Mouse (Mus musculus) liver, embryonic 13.5 days (tissue): ENCODE results near the gene Mettl7b. TPM values are rescaled to one million over a fixed set of nuclear protein-coding genes. Genes with fewer than 3 reads are reported as not detected.

Experiments used
- ATAC-seq: fragments of 200-750 bp; cut with Nextera tagmentation; 2 replicates; pipeline ENCODE4 v1.8.0; 2017; ENCODE audit warnings: low read depth, mild to moderate bottlenecking, moderate number of reproducible peaks, moderate library complexity
- DNase-seq: peaks from one replicate; pipeline ENCODE4 v3.0.0; 2022
- H3K27ac ChIP-seq: fragments of 300-500 bp; sonication (generic); 2 replicates; pipeline ENCODE4 v1.5.1; 2015; ENCODE audit warnings: moderate library complexity, mild to moderate bottlenecking, inconsistent platforms
- H3K27me3 ChIP-seq: fragments of 300-500 bp; sonication (generic); 2 replicates; pipeline ENCODE4 v1.6.1; 2015; ENCODE audit warnings: mild to moderate bottlenecking, inconsistent platforms
- H3K36me3 ChIP-seq: fragments of 300-500 bp; sonication (generic); 2 replicates; pipeline ENCODE4 v1.6.1; 2015; ENCODE audit warnings: mild to moderate bottlenecking, inconsistent platforms
- H3K4me1 ChIP-seq: fragments of 300-500 bp; sonication (generic); replicated peaks from 2 replicates; pipeline ENCODE4 v1.6.1; 2015; ENCODE audit warnings: inconsistent platforms
- H3K4me2 ChIP-seq: fragments of 300-500 bp; sonication (generic); 2 replicates; pipeline ENCODE4 v1.6.1; 2015; ENCODE audit warnings: inconsistent platforms, mild to moderate bottlenecking, moderate library complexity
- H3K4me3 ChIP-seq: fragments of 300-500 bp; sonication (generic); replicated peaks from 2 replicates; pipeline ENCODE4 v1.5.1; 2015; ENCODE audit warnings: mild to moderate bottlenecking, inconsistent platforms
- H3K9ac ChIP-seq: fragments of 300-500 bp; sonication (generic); 2 replicates; pipeline ENCODE4 v1.6.1; 2015; ENCODE audit warnings: mild to moderate bottlenecking, inconsistent platforms
- H3K9me3 ChIP-seq: fragments of 300-500 bp; sonication (generic); replicated peaks from 2 replicates; pipeline ENCODE4 v1.6.1; 2016; ENCODE audit warnings: inconsistent platforms
- WGBS: fragments of 180-500 bp; shearing (Covaris S2); methylation state at CpG from one replicate; pipeline ENCODE4 v1.1.7; 2015; ENCODE audit not compliant: insufficient replicate concordance; 5-methylcytosine and 5-hydroxymethylcytosine counted together
- polyA plus RNA-seq: library from polyadenylated mRNA; unstranded; fragments of >200 nt; fragmentation: Nextera tagmentation; extraction: Ambion mirVana; gene quantifications from 2 replicates; pipeline ENCODE4 v1.2.1, GENCODE M21; 2015

Gene Mettl7b
- polyA plus RNA-seq, 1 experiment from 2014 or later = not detected

DNA sequence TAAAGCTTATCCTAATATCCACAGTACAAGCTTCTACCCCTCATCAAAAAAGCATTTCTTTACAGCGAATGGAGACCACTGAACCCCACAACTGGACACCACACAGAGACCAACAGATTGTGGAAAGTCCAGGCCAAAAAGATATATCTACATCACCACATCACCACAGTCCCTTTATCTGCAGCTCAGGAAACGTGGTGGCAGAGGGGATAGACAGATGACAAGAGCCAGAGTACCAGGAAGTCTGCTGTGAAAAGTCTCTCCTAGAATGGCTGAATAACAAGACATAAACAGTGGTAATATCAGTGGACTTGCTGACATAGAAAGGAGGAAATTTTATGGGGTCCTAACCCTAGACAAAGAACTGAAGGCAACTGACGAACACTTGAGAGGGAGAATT lies 15.6 kb upstream of the Mettl7b start:
- no peak for DNase-seq
- H3K4me3 ChIP-seq = no peak overlapping the region
- H3K36me3 ChIP-seq = no peaks in the 10 kb centered on the region
- H3K9me3 ChIP-seq = no peaks in the 10 kb centered on the region
- ATAC-seq = no peak
- WGBS = 18% methylated on average over 3 of the region's 3 CpGs
- H3K27me3 ChIP-seq = no peaks in the 10 kb centered on the region
- no peak overlapping the region for H3K9ac ChIP-seq
- no peaks in the 10 kb centered on the region for H3K4me1 ChIP-seq
- no peak overlapping the region for H3K27ac ChIP-seq
- H3K4me2 ChIP-seq = no peak overlapping the region

DNA sequence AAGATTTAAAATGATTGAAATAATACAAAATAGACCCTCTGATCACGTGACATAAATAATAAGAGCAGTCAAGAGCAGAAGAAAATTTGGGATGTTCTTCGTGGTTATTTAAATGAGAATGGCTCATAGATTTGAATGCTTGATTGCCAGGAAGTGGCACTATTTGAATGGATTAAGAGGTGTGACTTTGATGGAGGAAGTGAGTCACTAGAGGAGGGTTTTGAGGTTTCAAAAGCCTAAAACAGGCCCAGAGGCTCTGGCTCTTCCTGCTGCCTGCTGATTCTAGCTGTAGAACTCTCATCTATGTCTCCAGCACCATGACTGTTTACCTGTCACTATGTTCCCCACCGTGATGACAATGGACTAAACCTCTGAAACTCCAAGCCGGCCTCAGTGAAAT lies 12.1 kb upstream of the Mettl7b start:
- Histone ChIP-seq H3K9me3 (no peaks in the 10 kb centered on the region), H3K27ac (no peak overlapping the region), H3K4me1 (no peaks in the 10 kb centered on the region), H3K4me2 (no peak overlapping the region), H3K9ac (no peak overlapping the region), H3K27me3 (0 out of 2 replicates have a peak, but pooled peaks cover 8% of the 10 kb centered on the region), H3K36me3 (no peaks in the 10 kb centered on the region), H3K4me3 (no peak overlapping the region)
- DNase-seq (no peak), ATAC-seq (no peak)
- 55% methylated on average over 4 of the region's 4 CpGs for WGBS

DNA sequence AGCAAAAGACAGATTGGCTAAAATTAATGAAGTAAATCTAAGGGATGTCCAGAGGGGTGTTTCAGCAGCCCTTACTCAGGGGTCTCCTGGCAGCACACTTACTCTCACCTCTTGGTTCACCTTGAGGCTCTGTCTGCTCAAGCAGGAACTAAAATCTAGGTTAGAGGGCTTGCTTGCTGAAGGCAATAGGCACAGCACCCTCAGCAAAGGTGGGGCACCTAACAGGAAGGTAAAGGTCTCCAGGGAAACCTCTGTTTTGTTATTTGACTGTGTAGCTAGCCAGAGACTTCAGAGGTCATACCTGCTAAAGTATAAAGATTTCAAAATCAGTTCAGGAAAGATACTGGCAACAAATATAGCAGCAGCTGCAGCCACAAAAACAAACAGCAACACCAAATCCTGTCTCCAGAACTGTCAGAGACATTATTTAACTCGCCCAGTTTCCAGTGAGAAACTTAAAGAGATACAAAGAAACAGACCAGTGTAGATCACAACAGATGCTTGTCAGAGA lies 10.0 kb upstream of the Mettl7b start:
- ATAC-seq = no peak

DNA sequence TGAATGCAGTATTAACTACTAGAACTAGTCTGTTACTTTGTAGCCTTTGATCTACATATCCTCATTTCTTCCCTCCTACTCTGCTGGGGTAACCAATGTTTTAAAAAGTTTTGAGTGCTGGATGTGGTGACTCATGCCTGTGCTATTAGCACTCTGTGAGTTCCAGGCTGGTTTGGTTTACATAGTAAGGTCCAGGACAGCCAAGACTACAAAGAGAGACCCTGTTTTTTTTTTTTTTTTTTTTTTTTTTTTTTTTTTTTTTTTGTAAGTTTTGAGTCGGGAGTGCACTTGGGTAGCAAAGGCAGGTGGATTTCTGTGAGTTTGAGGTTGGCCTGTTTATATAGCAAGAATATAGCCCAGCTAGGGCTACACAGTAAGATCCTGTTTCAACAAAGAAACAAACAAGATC lies 7.6 kb upstream of the Mettl7b start:
- Histone ChIP-seq H3K36me3 (no peaks in the 10 kb centered on the region), H3K4me1 (0 out of 2 replicates have a peak, but pooled peaks cover 3% of the 10 kb centered on the region), H3K4me2 (no peak overlapping the region), H3K9me3 (no peaks in the 10 kb centered on the region), H3K27me3 (peaks cover 8% of the 10 kb centered on the region; the same call in 1 of the 2 replicates), H3K27ac (no peak overlapping the region), H3K4me3 (no peak overlapping the region), H3K9ac (no peak overlapping the region)
- DNase-seq = no peak
- ATAC-seq = no peak
- 22% methylated on average over 1 of the region's 1 CpGs for WGBS

More for the DNA sequence above, 10.0 kb upstream of the Mettl7b start:
- H3K4me1 ChIP-seq = no peaks in the 10 kb centered on the region
- H3K9ac ChIP-seq = no peak overlapping the region
- H3K27ac ChIP-seq = no peak overlapping the region
- no peak overlapping the region for H3K4me2 ChIP-seq
- no peaks in the 10 kb centered on the region for H3K9me3 ChIP-seq
- no peak for DNase-seq
- no peak overlapping the region for H3K4me3 ChIP-seq
- no peaks in the 10 kb centered on the region for H3K36me3 ChIP-seq
- 0 out of 2 replicates have a peak, but pooled peaks cover 8% of the 10 kb centered on the region for H3K27me3 ChIP-seq
- 26% methylated on average over 1 of the region's 1 CpGs for WGBS

DNA sequence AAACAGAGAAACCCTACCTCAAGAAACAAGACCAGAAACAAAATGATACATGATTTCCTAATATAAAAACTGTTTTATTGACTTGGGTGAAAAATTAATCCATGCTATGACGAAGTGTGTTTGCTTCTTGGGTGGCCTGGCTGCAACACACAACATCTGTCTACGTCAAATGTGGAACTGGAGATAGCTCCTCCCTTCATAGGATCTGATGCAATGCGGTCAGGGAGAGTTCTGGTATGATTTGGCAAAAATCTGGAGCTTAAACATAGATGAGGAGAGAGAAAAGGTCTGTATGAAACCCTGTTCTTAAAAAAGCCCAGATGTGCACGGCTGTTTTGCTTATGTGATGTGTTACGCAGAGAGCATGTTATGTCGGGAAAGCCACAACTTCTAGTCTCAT lies 5.1 kb upstream of the Mettl7b start:
- H3K9me3 ChIP-seq = no peaks in the 10 kb centered on the region
- peaks cover 12% of the 10 kb centered on the region; the same call in 1 of the 2 replicates for H3K27me3 ChIP-seq
- no peak overlapping the region for H3K4me3 ChIP-seq
- no peak overlapping the region for H3K4me2 ChIP-seq
- H3K9ac ChIP-seq = no peak overlapping the region
- DNase-seq (no peak), ATAC-seq (no peak)
- H3K4me1 ChIP-seq = 0 out of 2 replicates have a peak, but pooled peaks cover 3% of the 10 kb centered on the region
- WGBS = 62% methylated on average over 6 of the region's 6 CpGs
- no peaks in the 10 kb centered on the region for H3K36me3 ChIP-seq
- H3K27ac ChIP-seq = no peak overlapping the region

DNA sequence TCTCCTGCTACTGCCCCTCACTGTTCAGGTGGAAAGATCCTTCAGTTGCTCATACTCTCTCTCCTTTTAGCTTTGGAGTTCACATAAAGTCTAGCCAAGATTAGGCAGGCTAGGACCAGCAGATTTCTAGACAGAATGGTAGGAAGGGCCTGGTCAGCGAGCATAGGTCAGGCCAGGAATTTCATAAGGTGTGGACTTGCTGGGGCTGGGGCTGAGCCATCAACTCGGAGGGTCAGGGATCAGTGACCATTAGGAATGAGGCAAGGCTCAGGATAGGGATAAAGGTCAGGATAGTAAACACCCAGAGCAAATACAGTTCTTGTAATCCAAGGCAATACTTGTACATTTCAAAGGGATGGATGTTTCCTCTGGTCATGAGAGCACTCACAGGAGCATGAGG lies 4.2 kb upstream of the Mettl7b start:
- 46% methylated on average over 2 of the region's 2 CpGs for WGBS

DNA sequence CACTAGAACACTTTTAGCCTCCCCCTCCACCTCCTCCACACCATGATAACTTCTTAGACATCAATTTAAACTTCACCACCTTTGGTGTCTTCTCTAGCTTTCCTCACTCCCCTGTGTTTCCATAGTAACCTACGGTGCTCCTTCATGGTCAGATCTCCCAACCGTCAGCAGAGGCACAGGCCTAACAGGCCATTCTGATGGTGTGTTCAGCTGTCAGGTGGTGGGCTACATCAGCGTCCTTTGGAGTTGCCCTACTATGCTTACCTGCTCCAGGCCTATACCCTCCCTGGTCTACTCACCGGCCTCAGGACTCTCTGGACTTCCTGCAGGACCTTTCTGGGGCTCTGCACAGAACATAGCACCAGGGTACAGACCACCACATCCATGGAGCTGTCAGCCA lies 646 bp downstream of the Mettl7b start:
- Histone ChIP-seq H3K9me3 (no peaks in the 10 kb centered on the region), H3K27ac (no peak overlapping the region), H3K4me3 (no peak overlapping the region), H3K9ac (no peak overlapping the region), H3K4me2 (no peak overlapping the region), H3K27me3 (peaks cover 41% of the 10 kb centered on the region), H3K4me1 (no peaks in the 10 kb centered on the region), H3K36me3 (no peaks in the 10 kb centered on the region)
- no peak for DNase-seq
- 51% methylated on average over 4 of the region's 4 CpGs for WGBS
- ATAC-seq = no peak

More for the DNA sequence above, 4.2 kb upstream of the Mettl7b start:
- DNase-seq (no peak), ATAC-seq (peak; percentile 85)
- H3K9ac ChIP-seq = no peak overlapping the region
- peaks cover 15% of the 10 kb centered on the region for H3K27me3 ChIP-seq
- H3K27ac ChIP-seq = no peak overlapping the region
- H3K4me2 ChIP-seq = no peak overlapping the region
- H3K4me1 ChIP-seq = 0 out of 2 replicates have a peak, but pooled peaks cover 3% of the 10 kb centered on the region
- no peaks in the 10 kb centered on the region for H3K36me3 ChIP-seq
- H3K4me3 ChIP-seq = no peak overlapping the region
- no peaks in the 10 kb centered on the region for H3K9me3 ChIP-seq

DNA sequence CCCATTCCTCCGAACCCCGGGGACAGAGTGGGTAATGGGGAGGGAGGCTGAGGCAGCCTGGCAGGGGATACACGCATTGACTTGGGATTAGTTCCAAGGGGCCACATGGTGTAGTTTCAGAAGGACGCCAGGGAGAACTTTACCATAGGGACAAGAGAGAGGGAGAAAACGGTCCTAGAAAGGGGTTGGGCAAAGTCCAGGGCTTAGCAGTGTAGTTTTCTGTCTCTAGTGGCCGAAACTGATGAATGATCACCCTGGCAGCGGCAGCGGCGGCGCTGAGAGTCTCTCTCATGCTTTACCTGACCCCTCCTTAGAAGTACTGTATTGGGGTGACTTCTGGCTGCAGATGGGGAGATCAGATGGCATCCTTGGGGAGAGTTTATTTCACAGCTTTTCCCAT lies 2.4 kb downstream of the Mettl7b start:
- ATAC-seq (no peak), DNase-seq (no peak)
- H3K4me2 ChIP-seq = no peak overlapping the region
- peaks cover 47% of the 10 kb centered on the region for H3K27me3 ChIP-seq
- H3K9me3 ChIP-seq = no peaks in the 10 kb centered on the region
- H3K4me3 ChIP-seq = no peak overlapping the region
- H3K27ac ChIP-seq = no peak overlapping the region
- no peak overlapping the region for H3K9ac ChIP-seq
- WGBS = 62% methylated on average over 10 of the region's 10 CpGs
- no peaks in the 10 kb centered on the region for H3K4me1 ChIP-seq
- no peaks in the 10 kb centered on the region for H3K36me3 ChIP-seq

DNA sequence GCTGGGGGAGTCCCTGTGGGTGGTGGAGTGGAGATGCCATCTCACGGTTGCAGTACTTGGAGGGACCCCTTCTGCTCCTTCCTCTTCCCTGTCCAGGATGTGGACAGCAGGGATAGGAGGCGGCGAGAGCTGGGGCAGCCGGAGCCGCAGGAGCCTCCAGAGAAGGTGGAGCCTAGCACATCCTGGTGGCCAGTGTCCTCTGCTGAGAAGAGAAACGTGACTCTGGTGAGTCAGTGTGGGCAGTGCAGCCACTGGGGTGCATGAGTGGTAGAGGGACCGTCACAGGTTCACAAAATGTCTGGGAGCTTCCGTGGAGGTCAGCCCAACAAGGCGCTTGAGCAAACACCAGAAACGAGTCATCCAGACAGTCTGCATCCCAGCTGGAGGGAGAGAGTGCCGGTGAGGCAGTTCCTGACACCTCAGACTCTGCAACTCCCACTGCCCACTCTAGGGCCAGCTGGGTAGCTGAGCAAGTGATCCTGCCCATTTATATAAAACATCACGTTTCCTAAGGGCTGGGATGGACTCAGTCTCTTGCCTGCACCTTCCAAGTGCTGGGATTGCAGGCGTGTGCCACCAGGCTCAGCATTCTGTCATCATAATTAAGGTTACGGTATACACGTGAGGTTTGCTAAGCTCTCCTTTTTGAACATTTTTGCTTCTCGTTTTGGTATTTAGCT lies 10.4 kb downstream of the Mettl7b start:
- Histone ChIP-seq H3K27me3 (peaks cover 34% of the 10 kb centered on the region), H3K4me2 (no peak overlapping the region), H3K4me1 (no peaks in the 10 kb centered on the region), H3K27ac (no peak overlapping the region), H3K36me3 (no peaks in the 10 kb centered on the region), H3K4me3 (no peak overlapping the region), H3K9ac (no peak overlapping the region), H3K9me3 (no peaks in the 10 kb centered on the region; the same call in 1 of the 2 replicates)
- ATAC-seq (0 out of 2 replicates have a peak, but pooled peaks have one; percentile 7), DNase-seq (no peak)
- WGBS = 44% methylated on average over 16 of the region's 16 CpGs

DNA sequence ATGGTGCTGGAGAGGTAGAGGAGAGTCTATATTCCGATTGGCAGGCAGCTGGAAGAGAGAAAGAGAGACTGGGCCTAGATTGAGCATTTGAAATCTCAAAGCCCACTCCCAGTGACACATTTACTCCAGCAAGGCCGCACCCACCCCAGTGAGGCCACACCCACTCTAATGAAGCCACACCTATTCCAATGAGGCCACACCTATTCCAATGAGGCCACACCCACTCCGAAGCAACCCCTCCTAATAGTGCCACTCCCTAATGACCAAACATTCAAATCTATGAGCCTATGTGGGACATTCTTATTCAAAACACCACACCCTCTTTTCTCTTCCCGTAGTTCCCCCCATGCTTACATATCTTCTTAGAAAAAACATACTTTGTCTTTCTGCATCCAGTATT lies 13.3 kb downstream of the Mettl7b start:
- H3K4me3 ChIP-seq = no peak overlapping the region
- H3K4me1 ChIP-seq = no peaks in the 10 kb centered on the region
- no peak overlapping the region for H3K27ac ChIP-seq
- ATAC-seq (no peak), DNase-seq (no peak)
- 68% methylated on average over 4 of the region's 4 CpGs for WGBS
- H3K36me3 ChIP-seq = no peaks in the 10 kb centered on the region
- no peaks in the 10 kb centered on the region; the same call in 1 of the 2 replicates for H3K9me3 ChIP-seq
- no peak overlapping the region for H3K9ac ChIP-seq
- no peak overlapping the region for H3K4me2 ChIP-seq
- H3K27me3 ChIP-seq = peaks cover 37% of the 10 kb centered on the region

DNA sequence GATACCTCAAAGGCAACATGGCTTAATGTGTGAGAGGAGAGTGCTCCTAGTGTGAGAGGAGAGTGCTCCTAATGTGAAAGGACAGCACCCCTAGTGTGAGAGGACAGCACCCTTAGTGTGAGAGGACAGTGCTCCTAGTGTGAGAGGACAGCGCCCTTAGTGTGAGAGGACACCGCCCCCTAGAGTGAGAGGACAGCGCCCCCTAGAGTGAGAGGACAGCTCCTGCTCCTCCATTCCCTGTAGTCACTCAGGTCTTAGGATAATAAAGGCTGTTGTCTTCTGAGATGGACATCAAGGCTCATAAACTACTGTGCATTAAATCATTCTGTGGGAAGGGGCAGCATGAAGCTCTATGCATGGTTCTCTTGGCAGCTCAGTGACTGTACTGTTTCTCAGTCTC lies 15.1 kb downstream of the Mettl7b start:
- no peak for ATAC-seq
- Histone ChIP-seq H3K9me3 (no peaks in the 10 kb centered on the region; the same call in 1 of the 2 replicates), H3K9ac (no peak overlapping the region), H3K4me2 (no peak overlapping the region), H3K27me3 (peaks cover 35% of the 10 kb centered on the region), H3K27ac (no peak overlapping the region), H3K36me3 (no peaks in the 10 kb centered on the region), H3K4me1 (no peaks in the 10 kb centered on the region), H3K4me3 (no peak overlapping the region)
- no peak for DNase-seq
- WGBS = 26% methylated on average over 3 of the region's 3 CpGs
